Mouse (Mus musculus) midbrain, embryonic 15.5 days (tissue): ENCODE data around the gene Ier3. TPM values are rescaled to one million over a fixed set of nuclear protein-coding genes. Genes with fewer than 3 reads are reported as not detected.
A peak's percentile ranks its signal among the peaks of the same experiment; 100 is the strongest.

ENCODE experiments used
- ATAC-seq: fragments of 200-750 bp; cut with Nextera tagmentation; replicated peaks from 2 replicates; pipeline ENCODE4 v1.8.0; 2017; ENCODE audit warnings: moderate TSS enrichment
- H3K27ac ChIP-seq: fragments of 300-500 bp; sonication (generic); 2 replicates; pipeline ENCODE4 v1.5.1; 2015; ENCODE audit warnings: mild to moderate bottlenecking, inconsistent platforms
- H3K27me3 ChIP-seq: fragments of 300-500 bp; sonication (generic); replicated peaks from 2 replicates; pipeline ENCODE4 v1.6.1; 2015; ENCODE audit warnings: inconsistent platforms
- H3K36me3 ChIP-seq: fragments of 300-500 bp; sonication (generic); replicated peaks from 2 replicates; pipeline ENCODE4 v1.6.1; 2015; ENCODE audit warnings: inconsistent platforms
- H3K4me1 ChIP-seq: fragments of 300-500 bp; sonication (generic); 2 replicates; pipeline ENCODE4 v1.6.1; 2015; ENCODE audit warnings: inconsistent platforms
- H3K4me2 ChIP-seq: fragments of 300-500 bp; sonication (generic); 2 replicates; pipeline ENCODE4 v1.6.1; 2015; ENCODE audit warnings: inconsistent platforms, mild to moderate bottlenecking, moderate library complexity
- H3K4me3 ChIP-seq: fragments of 300-500 bp; sonication (generic); 2 replicates; pipeline ENCODE4 v1.5.1; 2015; ENCODE audit warnings: mild to moderate bottlenecking, inconsistent platforms
- H3K9ac ChIP-seq: fragments of 300-500 bp; sonication (generic); 2 replicates; pipeline ENCODE4 v1.6.1; 2015; ENCODE audit warnings: mild to moderate bottlenecking, inconsistent platforms
- H3K9me3 ChIP-seq: fragments of 300-500 bp; sonication (generic); 2 replicates; pipeline ENCODE4 v1.6.1; 2016; ENCODE audit warnings: inconsistent platforms
- WGBS: fragments of 180-500 bp; shearing (Covaris S2); methylation state at CpG from one replicate; pipeline ENCODE4 v1.1.7; 2015; ENCODE audit warnings: mixed read lengths; 5-methylcytosine and 5-hydroxymethylcytosine counted together
- polyA plus RNA-seq: library from polyadenylated mRNA; unstranded; fragments of >200 nt; fragmentation: Nextera tagmentation; extraction: Ambion mirVana; gene quantifications from 2 replicates; pipeline ENCODE4 v1.2.1, GENCODE M21; 2015

Ier3 gene
- polyA plus RNA-seq, 1 experiment from 2014 or later = 9.7 TPM

DNA sequence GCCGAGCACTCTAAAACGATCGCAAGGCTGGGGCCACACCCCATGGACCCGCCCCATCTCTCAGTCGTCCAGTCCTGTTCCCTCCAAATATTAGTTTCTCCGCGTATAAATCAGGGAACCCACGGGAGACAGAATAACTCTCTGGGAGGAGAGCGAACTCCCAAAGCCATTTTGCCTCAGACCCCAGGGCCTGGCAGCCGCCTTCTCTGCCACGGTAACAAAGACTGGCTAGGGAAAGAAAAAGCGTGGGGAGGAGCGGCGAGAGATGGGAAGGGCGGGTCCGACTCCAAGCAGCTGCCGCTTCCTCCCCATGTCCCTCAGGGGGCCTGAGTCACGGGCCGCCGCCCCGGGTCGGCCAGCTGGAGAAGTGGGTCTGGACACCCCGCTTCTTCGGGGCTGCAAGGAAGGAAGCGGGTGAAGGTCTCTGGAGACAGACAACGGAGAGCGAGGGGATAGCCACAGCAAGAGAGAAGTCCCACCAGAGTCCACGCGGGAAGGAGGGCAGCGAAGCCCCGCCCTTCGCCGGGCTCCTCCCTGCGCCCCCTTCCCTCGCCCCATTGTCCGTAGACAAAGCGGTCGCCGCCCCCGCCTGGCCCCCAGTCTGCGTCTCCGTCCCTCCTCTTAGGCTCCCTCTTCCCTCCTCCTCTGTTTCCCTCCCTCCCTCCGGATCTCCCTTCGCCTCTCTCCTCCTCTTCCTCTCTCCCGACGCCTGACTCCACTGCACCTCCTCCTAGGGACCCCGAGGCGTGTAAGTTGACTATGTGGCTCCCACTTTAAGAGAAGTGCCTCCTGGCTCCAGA, 44.2 kb downstream of the Ier3 start, which contains the start of gene Ppp1r18:
Gene Ppp1r18 (plus strand): TSS at position 113 of the 800 bp plus-strand sequence.
- peak; percentile 59 for ATAC-seq
- H3K27ac ChIP-seq = peak within 1 kb of the TSS; percentile 98
- under 1% methylated on average over 48 of the region's 48 CpGs for WGBS

DNA sequence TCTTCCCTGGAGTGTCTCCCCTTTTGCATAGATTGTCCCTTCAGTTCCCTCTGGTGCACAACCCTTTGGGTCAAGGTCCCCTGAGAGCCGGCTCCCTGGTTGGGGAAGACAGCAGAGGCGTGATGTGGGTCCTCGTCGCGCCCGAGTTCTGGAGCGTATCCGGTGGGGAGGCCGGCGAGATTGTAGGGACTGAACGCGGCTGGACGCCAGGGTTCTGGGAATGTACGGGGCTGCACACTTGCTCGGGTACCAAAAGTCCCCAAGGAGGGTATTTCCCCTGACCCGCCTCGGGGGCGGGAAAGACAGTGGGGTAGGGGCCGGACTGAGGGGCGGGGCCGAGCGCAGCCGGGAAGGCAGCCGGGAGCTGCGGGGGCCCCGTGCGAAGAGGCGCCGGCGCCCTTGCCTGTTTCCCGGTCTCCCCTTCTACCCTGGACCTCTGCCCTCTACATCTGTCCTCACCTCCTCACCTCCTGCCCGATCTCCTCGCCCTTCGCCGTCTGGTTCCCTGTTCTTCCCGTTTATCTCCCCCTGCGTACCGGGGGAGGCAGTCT, 44.9 kb downstream of the Ier3 start:
- Histone ChIP-seq H3K27ac (peak overlapping the region; percentile 98), H3K9me3 (no peaks in the 10 kb centered on the region), H3K36me3 (0 out of 2 replicates have a peak, but pooled peaks cover 3% of the 10 kb centered on the region), H3K4me2 (peak overlapping the region; percentile 97), H3K27me3 (no peaks in the 10 kb centered on the region), H3K4me1 (peaks cover 61% of the 10 kb centered on the region), H3K9ac (peak overlapping the region; percentile 91), H3K4me3 (peak overlapping the region; percentile 78)
- peak; percentile 30 for ATAC-seq
- 1% methylated on average over 38 of the region's 38 CpGs for WGBS

More for the DNA sequence above, 44.2 kb downstream of the Ier3 start, which contains the start of gene Ppp1r18:
- Histone ChIP-seq H3K9me3 (no peaks in the 10 kb centered on the region), H3K4me1 (peaks cover 56% of the 10 kb centered on the region), H3K9ac (peak within 1 kb of the TSS; percentile 91), H3K36me3 (no peaks in the 10 kb centered on the region), H3K4me2 (peak within 1 kb of the TSS; percentile 97), H3K27me3 (no peaks in the 10 kb centered on the region), H3K4me3 (peak within 1 kb of the TSS; percentile 78)

DNA sequence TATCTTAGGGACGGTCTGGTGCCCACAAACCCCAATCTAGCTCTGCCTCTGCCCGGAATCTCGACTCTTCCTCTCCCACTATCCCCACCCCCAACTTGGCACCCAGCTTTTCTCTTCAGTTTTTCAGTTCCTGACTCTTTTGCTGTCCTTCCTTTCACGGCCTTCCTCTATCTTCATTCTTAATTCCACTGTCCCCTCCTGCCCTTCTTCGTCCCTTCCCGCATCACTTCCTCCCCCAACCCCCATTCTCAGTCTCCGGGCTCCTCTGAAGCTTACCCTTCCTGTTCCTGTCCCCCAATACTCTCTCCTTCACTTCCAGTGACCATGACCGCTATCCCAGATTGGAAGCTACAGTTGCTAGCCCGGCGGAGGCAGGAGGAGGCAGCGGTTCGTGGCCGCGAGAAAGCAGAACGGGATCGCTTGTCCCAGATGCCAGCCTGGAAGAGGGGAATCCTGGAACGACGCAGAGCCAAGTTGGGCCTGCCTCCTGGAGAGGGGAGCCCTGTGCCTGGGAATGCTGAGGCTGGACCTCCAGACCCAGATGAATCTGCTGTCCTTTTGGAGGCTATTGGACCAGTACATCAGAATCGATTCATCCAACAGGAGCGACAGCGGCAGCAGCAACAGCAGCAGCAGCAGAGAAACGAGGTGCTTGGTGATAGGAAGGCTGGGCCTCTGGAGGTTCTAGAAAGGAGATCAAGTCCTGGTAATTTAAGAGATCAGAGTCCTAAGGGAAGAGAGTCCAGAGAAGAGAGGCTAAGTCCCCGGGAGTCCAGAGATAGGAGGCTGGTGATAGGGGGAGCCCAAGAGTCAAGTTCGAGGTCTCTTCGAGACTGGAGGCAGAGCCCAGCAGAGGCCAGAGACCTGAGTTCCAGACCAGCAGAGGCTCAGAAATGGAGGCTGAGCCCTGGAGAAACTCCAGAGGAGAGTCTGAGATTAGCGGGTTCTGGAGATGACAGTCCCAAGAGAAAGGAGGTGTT, 45.7 kb downstream of the Ier3 start:
- ATAC-seq = no peak
- H3K4me3 ChIP-seq = peak overlapping the region; percentile 78
- 0 out of 2 replicates have a peak, but pooled peaks cover 3% of the 10 kb centered on the region for H3K36me3 ChIP-seq
- peaks cover 61% of the 10 kb centered on the region for H3K4me1 ChIP-seq
- no peaks in the 10 kb centered on the region for H3K27me3 ChIP-seq
- 6% methylated on average over 26 of the region's 26 CpGs for WGBS
- H3K4me2 ChIP-seq = peak overlapping the region; percentile 97
- no peaks in the 10 kb centered on the region for H3K9me3 ChIP-seq
- H3K9ac ChIP-seq = peak overlapping the region; percentile 91
- peak overlapping the region; percentile 98 for H3K27ac ChIP-seq

DNA sequence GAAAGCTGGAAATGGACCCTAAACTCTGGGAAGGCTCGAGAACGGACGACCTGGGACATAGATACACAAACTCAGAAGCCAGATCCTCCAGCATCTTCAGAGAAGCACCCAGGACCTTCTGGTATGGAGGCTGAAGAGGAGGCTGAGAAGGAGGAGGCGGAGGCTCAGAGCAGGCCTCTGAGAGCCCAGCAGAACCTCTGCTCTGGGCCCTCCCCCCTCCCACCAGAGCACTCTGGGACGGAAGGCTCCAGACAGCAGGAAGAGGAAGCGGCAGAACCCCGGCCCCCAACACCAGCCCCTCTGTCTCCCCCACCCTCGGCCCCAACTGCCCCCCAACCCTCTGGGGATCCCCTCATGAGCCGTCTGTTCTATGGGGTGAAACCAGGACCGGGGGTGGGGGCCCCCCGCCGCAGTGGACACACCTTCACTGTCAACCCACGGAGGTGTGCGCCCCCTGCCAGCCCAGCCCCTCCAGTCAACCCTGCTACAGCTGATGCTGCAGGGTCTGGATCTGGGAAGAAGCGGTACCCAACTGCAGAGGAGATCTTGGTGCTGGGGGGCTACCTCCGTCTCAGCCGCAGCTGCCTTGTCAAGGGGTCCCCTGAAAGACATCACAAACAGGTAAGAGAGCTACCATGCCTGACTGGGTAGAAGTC, 46.8 kb downstream of the Ier3 start:
- peak overlapping the region; percentile 61 for H3K9ac ChIP-seq
- no peak for ATAC-seq
- 32% methylated on average over 17 of the region's 17 CpGs for WGBS

DNA sequence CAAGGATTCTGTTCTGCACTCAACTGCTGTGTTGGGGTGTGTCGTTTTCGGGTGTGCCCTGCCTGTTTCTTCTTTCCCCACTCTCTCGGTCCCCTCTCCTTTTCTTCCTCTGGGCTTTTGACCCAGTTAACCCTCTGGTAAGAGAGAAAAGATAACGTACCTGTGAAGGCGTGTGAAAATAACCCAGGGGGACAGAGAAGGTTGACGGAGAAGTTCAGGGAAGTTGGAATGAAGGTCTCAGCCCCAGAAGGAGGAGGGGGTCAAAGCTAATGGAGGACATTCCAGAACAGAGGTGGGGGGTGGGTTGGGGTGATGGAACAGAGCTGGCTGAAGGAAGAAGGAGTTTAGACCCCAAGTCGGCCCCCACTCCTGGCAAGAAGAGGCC, 47.5 kb downstream of the Ier3 start:
- ATAC-seq = no peak
- H3K36me3 ChIP-seq = 0 out of 2 replicates have a peak, but pooled peaks cover 4% of the 10 kb centered on the region
- H3K4me3 ChIP-seq = peak overlapping the region; percentile 78
- H3K27me3 ChIP-seq = no peaks in the 10 kb centered on the region
- peaks cover 77% of the 10 kb centered on the region for H3K4me1 ChIP-seq
- H3K9ac ChIP-seq = peak overlapping the region; percentile 61
- peak overlapping the region; percentile 53 for H3K27ac ChIP-seq
- H3K9me3 ChIP-seq = no peaks in the 10 kb centered on the region
- 2% methylated on average over 7 of the region's 7 CpGs for WGBS
- peak overlapping the region; percentile 97 for H3K4me2 ChIP-seq

More for the DNA sequence above, 46.8 kb downstream of the Ier3 start:
- H3K4me2 ChIP-seq = peak overlapping the region; percentile 97
- H3K4me3 ChIP-seq = peak overlapping the region; percentile 78
- peak overlapping the region; percentile 53 for H3K27ac ChIP-seq
- no peaks in the 10 kb centered on the region for H3K9me3 ChIP-seq
- H3K4me1 ChIP-seq = peaks cover 71% of the 10 kb centered on the region
- H3K36me3 ChIP-seq = 0 out of 2 replicates have a peak, but pooled peaks cover 3% of the 10 kb centered on the region
- no peaks in the 10 kb centered on the region for H3K27me3 ChIP-seq

DNA sequence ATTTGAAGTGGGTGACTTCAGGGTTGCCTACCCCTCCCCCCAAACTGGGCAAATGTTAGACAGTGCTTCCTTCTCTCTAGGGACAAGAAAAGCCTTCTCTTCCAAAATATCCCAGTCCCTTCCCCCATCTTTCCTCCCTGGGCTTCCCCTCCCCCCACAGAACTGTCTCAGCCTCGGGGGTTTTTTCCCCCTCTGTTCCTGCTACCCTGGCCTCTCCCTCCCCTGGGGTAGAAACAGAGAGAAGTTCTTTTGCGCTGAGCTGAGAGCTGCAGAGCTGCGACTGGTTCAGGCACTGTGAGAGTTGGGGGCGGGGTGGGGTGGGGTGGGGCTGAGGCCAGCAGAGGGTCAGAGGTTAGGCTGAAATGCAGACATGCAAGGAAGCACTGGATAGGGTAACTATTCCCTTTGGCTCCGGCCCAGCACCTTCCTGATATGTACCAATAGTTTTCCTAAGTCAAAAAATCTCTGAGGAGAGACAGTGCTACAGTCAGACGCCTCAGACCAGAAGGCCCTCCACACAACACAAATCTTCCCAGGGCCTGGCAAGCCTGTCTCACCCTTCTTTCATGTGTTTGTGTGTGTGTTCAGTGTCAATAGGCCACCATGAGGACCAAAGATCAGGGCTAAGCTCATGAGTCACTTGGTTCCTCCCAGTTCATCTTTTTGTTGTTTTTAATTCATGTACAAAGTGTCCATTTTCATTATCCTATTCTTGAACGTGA, 48.0 kb downstream of the Ier3 start:
- H3K9me3 ChIP-seq = no peaks in the 10 kb centered on the region
- peak overlapping the region; percentile 61 for H3K9ac ChIP-seq
- 0 out of 2 replicates have a peak, but pooled peaks cover 8% of the 10 kb centered on the region for H3K36me3 ChIP-seq
- H3K4me3 ChIP-seq = peak overlapping the region; percentile 78
- H3K27me3 ChIP-seq = no peaks in the 10 kb centered on the region
- WGBS = 3% methylated on average over 7 of the region's 7 CpGs
- peak overlapping the region; percentile 97 for H3K4me2 ChIP-seq
- H3K27ac ChIP-seq = peak overlapping the region; percentile 53
- H3K4me1 ChIP-seq = peaks cover 79% of the 10 kb centered on the region
- ATAC-seq = no peak

DNA sequence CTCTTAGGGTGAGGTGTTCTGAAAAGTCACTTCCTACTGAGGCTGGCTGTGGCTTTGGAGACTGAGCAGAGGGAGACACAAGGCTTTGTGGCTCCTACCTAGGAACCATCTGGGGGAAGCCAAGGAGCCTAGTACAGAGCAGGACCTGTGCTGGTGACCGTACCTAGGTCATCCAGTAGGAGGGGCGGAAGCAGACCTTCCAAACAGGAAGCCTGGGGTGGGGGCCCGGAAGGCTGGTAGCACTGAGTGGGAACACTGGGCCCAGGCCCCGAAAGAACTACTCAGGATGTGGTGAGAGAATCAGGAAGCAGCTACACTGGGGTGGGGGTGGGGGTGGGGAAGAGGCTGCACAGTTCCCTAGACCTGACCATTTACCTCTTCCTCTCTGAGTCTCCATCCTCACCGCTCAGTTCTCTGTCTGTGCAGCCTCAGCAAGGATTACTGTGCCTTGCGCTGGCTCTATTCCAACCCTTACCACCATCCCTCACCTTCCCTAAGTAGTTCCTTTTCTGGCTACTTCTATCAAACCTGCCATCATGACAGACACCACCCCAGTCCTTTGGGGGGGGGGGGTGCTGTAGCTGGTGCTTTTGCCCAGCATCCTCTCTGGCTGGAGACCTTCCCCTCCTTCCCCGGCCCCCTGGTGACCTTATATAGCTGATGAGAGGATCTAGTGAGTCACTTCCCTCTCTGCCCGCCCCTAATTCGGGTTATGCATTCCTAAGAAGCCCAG, 48.8 kb downstream of the Ier3 start:
- Histone ChIP-seq H3K4me3 (peak overlapping the region; percentile 78), H3K27me3 (no peaks in the 10 kb centered on the region), H3K9ac (peak overlapping the region; percentile 61; the same call in 1 of the 2 replicates), H3K27ac (peak overlapping the region; percentile 53), H3K9me3 (no peaks in the 10 kb centered on the region), H3K36me3 (0 out of 2 replicates have a peak, but pooled peaks cover 13% of the 10 kb centered on the region), H3K4me2 (peak overlapping the region; percentile 97), H3K4me1 (peaks cover 71% of the 10 kb centered on the region)
- ATAC-seq = no peak
- WGBS = 74% methylated on average over 9 of the region's 9 CpGs

DNA sequence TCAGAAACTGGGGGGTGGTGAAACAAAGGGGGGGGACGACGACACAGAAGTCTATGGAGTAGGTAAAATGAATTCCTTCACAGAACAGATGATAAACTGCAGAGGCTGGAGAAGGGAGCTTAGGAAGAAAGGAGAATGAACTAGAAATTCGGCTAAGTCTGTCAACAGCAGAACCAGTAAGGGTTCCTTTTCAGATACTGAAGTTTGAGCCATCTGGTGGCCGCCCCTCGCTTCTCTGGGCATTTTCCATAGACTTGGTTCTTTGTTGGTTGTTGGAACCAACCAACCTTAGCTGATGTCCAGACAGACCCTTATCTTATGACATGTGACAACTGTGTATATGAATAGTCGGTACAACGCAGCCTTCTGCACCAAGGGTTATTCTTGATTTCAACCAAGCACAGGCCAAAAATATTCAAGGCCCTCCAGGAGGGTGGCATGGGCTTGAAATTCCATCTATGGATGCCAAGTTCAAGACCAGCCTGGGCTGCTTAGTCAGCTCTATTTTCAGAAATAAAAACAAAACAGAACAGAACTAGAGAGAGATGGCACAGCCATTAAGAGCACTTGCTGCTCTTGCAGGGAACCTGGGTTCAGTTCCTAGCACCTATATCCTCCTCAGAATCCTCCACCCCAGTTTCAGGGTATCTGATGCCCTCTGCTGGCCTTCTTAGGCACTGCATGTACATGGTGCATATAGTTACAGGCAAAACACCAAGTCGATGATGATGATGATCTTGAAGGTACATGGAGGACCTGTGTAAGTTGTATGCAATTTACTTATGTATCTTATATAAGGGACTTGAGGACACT, 49.6 kb downstream of the Ier3 start:
- WGBS = 92% methylated on average over 8 of the region's 8 CpGs
- Histone ChIP-seq H3K9me3 (no peaks in the 10 kb centered on the region), H3K27me3 (no peaks in the 10 kb centered on the region), H3K4me2 (peak overlapping the region; percentile 97), H3K9ac (no peak overlapping the region), H3K4me1 (peaks cover 70% of the 10 kb centered on the region), H3K4me3 (peak overlapping the region; percentile 78), H3K27ac (no peak overlapping the region; the same call in 1 of the 2 replicates), H3K36me3 (peaks cover 13% of the 10 kb centered on the region; the same call in 1 of the 2 replicates)
- ATAC-seq = no peak
